Mouse (Mus musculus): ENCODE data around the gene Ankrd45.
"Not testable (repeated sequence)": the region's sequence is repeated elsewhere in the genome, so short reads cannot be mapped to it uniquely, and the experiment has no call there.

Ankrd45 gene

GRCm38 (mm10) chr1:161183677-161184076, 41.2 kb downstream of the Ankrd45 start:
- DNase-seq (ENCODE audit: low read depth in 2 of 2, low spot score in 2 of 2): no peak

- no peak for DNase-seq (ENCODE audit: low read depth in 2 of 2, low spot score in 2 of 2)
Measured at GRCm38 (mm10) chr1:161185431-161185830, 42.9 kb downstream of the Ankrd45 start.

- DNase-seq (ENCODE audit: low read depth in 2 of 2, low spot score in 2 of 2): no peak
Measured at GRCm38 (mm10) chr1:161190253-161190910, 47.9 kb downstream of the Ankrd45 start.

GRCm38 (mm10) chr1:161195541-161196351, 53.3 kb downstream of the Ankrd45 start:
- DNase-seq (ENCODE audit: low read depth in 2 of 2, low spot score in 2 of 2): peak; percentile 40 to 67

GRCm38 (mm10) chr1:161196364-161196763, 53.9 kb downstream of the Ankrd45 start:
- not testable (repeated sequence) for DNase-seq (ENCODE audit: low read depth in 2 of 2, low spot score in 2 of 2)

- DNase-seq (ENCODE audit: low read depth in 2 of 2, low spot score in 2 of 2): no peak
Measured at GRCm38 (mm10) chr1:161199856-161200255, 57.4 kb downstream of the Ankrd45 start.

- peak; percentile 29 to 54 for DNase-seq (ENCODE audit: low read depth in 2 of 2, low spot score in 2 of 2)
Measured at GRCm38 (mm10) chr1:161214465-161214864, 72.0 kb downstream of the Ankrd45 start.

GRCm38 (mm10) chr1:161219816-161220215, 77.3 kb downstream of the Ankrd45 start:
- no peak for DNase-seq (ENCODE audit: low read depth in 2 of 2, low spot score in 2 of 2)
